In the genomic region with DNA sequence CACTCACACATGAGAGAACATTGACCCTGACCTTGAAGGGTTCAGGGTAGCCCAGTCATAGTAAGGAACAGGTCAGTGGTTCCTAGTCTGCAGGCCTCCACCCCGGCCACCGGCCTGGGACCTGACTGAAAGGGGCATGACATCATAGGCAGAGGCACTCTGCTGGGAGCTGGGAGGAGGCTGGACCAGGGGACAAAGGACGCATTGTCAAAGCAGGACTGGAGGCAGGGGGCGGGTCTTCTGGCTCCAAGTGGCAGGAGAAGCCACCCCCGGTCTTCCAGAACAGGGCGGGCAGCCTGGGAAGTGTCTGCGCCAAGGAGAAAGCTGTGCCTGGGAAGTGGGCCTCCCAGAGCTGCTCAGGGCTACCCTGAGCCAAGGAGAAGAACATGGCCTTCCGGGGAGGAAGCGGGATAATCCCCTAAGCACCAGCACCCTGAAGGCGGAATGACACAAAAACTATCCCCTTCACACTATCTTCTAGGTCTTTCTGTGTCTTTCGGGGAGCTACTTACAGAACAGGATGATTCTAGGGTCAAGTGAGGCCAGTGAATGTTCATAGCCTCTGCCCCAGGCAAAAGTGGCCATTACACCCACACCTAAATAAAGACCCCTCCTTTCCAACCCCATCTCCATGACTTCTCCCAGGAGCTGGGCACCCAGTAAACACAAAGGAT, we compare ENCODE assay signal across 8 mouse cellular contexts. TPM values are rescaled to one million over a fixed set of nuclear protein-coding genes. Genes with fewer than 3 reads are reported as not detected.
A peak's percentile ranks its signal among the peaks of the same experiment; 100 is the strongest.
DNase-seq lines count a peak whose midpoint lies in the region; ATAC-seq and TF ChIP-seq lines count a peak whose summit lies in the region.

No protein-coding gene starts in this region.

- peaks cover 50% of the 10 kb centered on the region for H3K4me1 ChIP-seq in lung, embryonic 14.5 days (ENCODE audit: insufficient read depth)

- no peaks in the 10 kb centered on the region for H3K36me3 ChIP-seq in lung, embryonic 14.5 days (ENCODE audit: insufficient read depth)

- peak; percentile 75 for ATAC-seq in lung, embryonic 14.5 days (ENCODE audit: insufficient read depth)

- no peaks in the 10 kb centered on the region for H3K9me3 ChIP-seq in lung, embryonic 14.5 days (ENCODE audit: low read depth, low read length)

- 25% methylated on average over 11 of the region's 11 CpGs for WGBS in lung, embryonic 14.5 days

- TF ChIP-seq CTCF in lung, embryonic 14.5 days (IDR thresholded peaks at IDR 0.05; ENCODE audit: low read depth) = no peak

- H3K27me3 ChIP-seq in lung, embryonic 14.5 days (ENCODE audit: insufficient read depth, low read length) = no peaks in the 10 kb centered on the region

- peak overlapping the region; percentile 91 for H3K27ac ChIP-seq in lung, embryonic 14.5 days (ENCODE audit: low read depth)

- peak overlapping the region; percentile 19; the same call in 1 of the 2 replicates for H3K4me2 ChIP-seq in lung, embryonic 14.5 days

- H3K9ac ChIP-seq in lung, embryonic 14.5 days = peak overlapping the region; percentile 3; the same call in 1 of the 2 replicates

- peak; percentile 74 for DNase-seq in cerebellum, adult 9-11 months
- no peak for DNase-seq in cerebellum, postnatal 36 days
- DNase-seq in fibroblast of lung, adult 2 months (ENCODE audit: low read depth) = peak; percentile 84
- DNase-seq in heart, postnatal 14 days = peak; percentile 70 to 73
- DNase-seq in kidney, postnatal 4 days = peak; percentile 72 to 83
- DNase-seq in lung, embryonic 14.5 days = peak; percentile 84
- peak; percentile 58 to 66 for DNase-seq in right cerebral cortex, adult 2 months (ENCODE audit: low spot score in 2 of 2)
- no peak for DNase-seq in thymus, postnatal 4 days

- intact Hi-C loops in heart, postnatal 14 days (cut with DNase I) = no loop called here

- no peak overlapping the region for H3K4me3 ChIP-seq in lung, embryonic 14.5 days (ENCODE audit: low read depth, low read length)

RNA-seq across cellular contexts. Expression of a gene that starts 44.1 kb away (rescaled TPM):
- total RNA-seq in heart, postnatal 14 days (2021) = 10 to 100 TPM; 89.1 to 98.5 TPM
- 34.9 and 36.5 TPM in 2 replicates for polyA plus RNA-seq in lung, embryonic 14.5 days (2014; fragmentation: Nextera tagmentation; extraction: Ambion mirVana)

Comparison
In these comparisons a context has a peak if more than half of its experiments do, and no peak if none do; other contexts are left out.
1. DNase-seq: peak in cerebellum, adult 9-11 months (single experiment), fibroblast of lung, adult 2 months (single experiment), heart, postnatal 14 days (2 of 2), kidney, postnatal 4 days (2 of 2), lung, embryonic 14.5 days (single experiment) and right cerebral cortex, adult 2 months (2 of 2); none in cerebellum, postnatal 36 days (0 of 2) and thymus, postnatal 4 days (single experiment).